ENCODE assay signal across 11 mouse cellular contexts in genomic region chr1:128705071-128705503, GRCm38 (mm10).
DNase-seq lines count a peak whose midpoint lies in the region; ATAC-seq and TF ChIP-seq lines count a peak whose summit lies in the region.
"Had no signal": no experiment of that assay in that cellular context is flagged by ENCODE, and none has a peak within 500 bp of the region (broad histone marks: within the 10 kb centered on the region; RNA-seq: fewer than 3 reads in every experiment).

No protein-coding gene starts in this region.

- H3K36me3 ChIP-seq in spleen, adult 2 months (ENCODE audit: control insufficient read depth, insufficient read depth, low read length) = no peaks in the 10 kb centered on the region
- H3K36me3 ChIP-seq in lung, embryonic 15.5 days = no peaks in the 10 kb centered on the region
- H3K36me3 ChIP-seq in small intestine, adult 2 months (ENCODE audit: control insufficient read depth, insufficient read depth, low read length) = no peaks in the 10 kb centered on the region
- no peaks in the 10 kb centered on the region for H3K36me3 ChIP-seq in forebrain, embryonic 13.5 days (ENCODE audit: poor library complexity, severe bottlenecking)
- H3K36me3 ChIP-seq: intestine, embryonic 15.5 days; limb, embryonic 13.5 days had no signal

- peak; percentile 14; the same call in 1 of the 2 replicates for TF ChIP-seq POLR2A in spleen, adult 2 months (IDR thresholded peaks at IDR 0.05; ENCODE audit: low read depth, low read length)
- TF ChIP-seq POLR2A in small intestine, adult 2 months (IDR thresholded peaks at IDR 0.05; ENCODE audit: low read depth, low read length) = no peak

- peaks cover 29% of the 10 kb centered on the region for H3K4me1 ChIP-seq in spleen, adult 2 months (ENCODE audit: control insufficient read depth, insufficient read depth, insufficient read length)
- H3K4me1 ChIP-seq in lung, embryonic 15.5 days = peaks cover 13% of the 10 kb centered on the region
- peaks cover 1% of the 10 kb centered on the region; the same call in 1 of the 2 replicates for H3K4me1 ChIP-seq in small intestine, adult 2 months (ENCODE audit: control insufficient read depth, insufficient read depth, insufficient read length, low read length)
- H3K4me1 ChIP-seq in forebrain, embryonic 13.5 days = no peaks in the 10 kb centered on the region
- H3K4me1 ChIP-seq: intestine, embryonic 15.5 days; limb, embryonic 13.5 days had no signal

- TF ChIP-seq CTCF in spleen, adult 2 months (IDR thresholded peaks at IDR 0.05; ENCODE audit: extremely low read depth, insufficient read depth, insufficient read length, insufficient replicate concordance) = no peak
- no peak for TF ChIP-seq CTCF in small intestine, adult 2 months (IDR thresholded peaks at IDR 0.05; ENCODE audit: extremely low read depth, insufficient read length, insufficient replicate concordance, low read depth, low read length)

- WGBS in spleen, adult 2 months = 5% methylated on average over 3 of the region's 3 CpGs
- 33% methylated on average over 3 of the region's 3 CpGs for WGBS in lung, embryonic 15.5 days
- WGBS in small intestine, adult 2 months = 38% methylated on average over 3 of the region's 3 CpGs
- WGBS in forebrain, embryonic 13.5 days = 80% methylated on average over 3 of the region's 3 CpGs

- no peak overlapping the region for H3K4me2 ChIP-seq in lung, embryonic 15.5 days
- H3K4me2 ChIP-seq in forebrain, embryonic 13.5 days = no peak overlapping the region
- H3K4me2 ChIP-seq: intestine, embryonic 15.5 days; limb, embryonic 13.5 days had no signal

- H3K27me3 ChIP-seq in spleen, adult 2 months (ENCODE audit: control insufficient read depth, insufficient read depth, low read length) = no peaks in the 10 kb centered on the region
- H3K27me3 ChIP-seq in lung, embryonic 15.5 days = no peaks in the 10 kb centered on the region
- H3K27me3 ChIP-seq in small intestine, adult 2 months (ENCODE audit: control insufficient read depth, insufficient read depth, low read length) = no peaks in the 10 kb centered on the region
- no peaks in the 10 kb centered on the region for H3K27me3 ChIP-seq in forebrain, embryonic 13.5 days
- H3K27me3 ChIP-seq: intestine, embryonic 15.5 days; limb, embryonic 13.5 days had no signal

- H3K27ac ChIP-seq in spleen, adult 2 months (ENCODE audit: insufficient read depth, low read length) = peak overlapping the region; percentile 99
- peak overlapping the region; percentile 53 for H3K27ac ChIP-seq in lung, embryonic 15.5 days
- H3K27ac ChIP-seq in small intestine, adult 2 months (ENCODE audit: insufficient read depth, low read depth, low read length) = peak overlapping the region; percentile 74
- no peak overlapping the region for H3K27ac ChIP-seq in forebrain, embryonic 13.5 days
- H3K27ac ChIP-seq: intestine, embryonic 15.5 days; limb, embryonic 13.5 days had no signal

- peak; percentile 74 for ATAC-seq in activated CD4-positive, CD25-positive, alpha-beta regulatory T cell, adult 4 months
- peak; percentile 52; the same call in 1 of the 2 replicates for ATAC-seq in lung, embryonic 15.5 days (ENCODE audit: borderline replicate concordance, extremely low read depth, low FRiP score, low TSS enrichment)
- no peak for ATAC-seq in forebrain, embryonic 13.5 days
- ATAC-seq: intestine, embryonic 15.5 days had no signal

- H3K9ac ChIP-seq in lung, embryonic 15.5 days = no peak overlapping the region
- H3K9ac ChIP-seq in forebrain, embryonic 13.5 days = no peak overlapping the region
- H3K9ac ChIP-seq: intestine, embryonic 15.5 days; limb, embryonic 13.5 days had no signal

- H3K9me3 ChIP-seq in lung, embryonic 15.5 days = no peaks in the 10 kb centered on the region
- no peaks in the 10 kb centered on the region for H3K9me3 ChIP-seq in forebrain, embryonic 13.5 days (replicated peaks)
- H3K9me3 ChIP-seq: intestine, embryonic 15.5 days; limb, embryonic 13.5 days had no signal

- no peak overlapping the region; the same call in 1 of the 2 replicates for H3K4me3 ChIP-seq in spleen, adult 2 months (ENCODE audit: extremely low read depth, insufficient read depth, insufficient read length)
- H3K4me3 ChIP-seq in lung, embryonic 15.5 days = no peak overlapping the region
- H3K4me3 ChIP-seq in small intestine, adult 2 months (ENCODE audit: low read depth, low read length) = no peak overlapping the region
- no peak overlapping the region for H3K4me3 ChIP-seq in forebrain, embryonic 13.5 days
- H3K4me3 ChIP-seq: intestine, embryonic 15.5 days; limb, embryonic 13.5 days had no signal

- peak; percentile 49 to 93 for DNase-seq in spleen, adult 2 months (ENCODE audit: low read depth in 1 of 2, low spot score in 2 of 2)
- DNase-seq in spleen, postnatal 14 days (ENCODE audit: low spot score in 2 of 2) = no peak
- DNase-seq in left cerebral cortex, adult 11 months (ENCODE audit: low spot score) = no peak
- DNase-seq: gastrocnemius, postnatal 10 days; thymus, postnatal 4 days had no signal

Comparison
In these comparisons a context has a peak if more than half of its experiments do, and no peak if none do; other contexts are left out.
1. DNase-seq: peak in spleen, adult 2 months (2 of 2); none in spleen, postnatal 14 days (0 of 2) and left cerebral cortex, adult 11 months (single experiment).